Mouse (Mus musculus): ENCODE results near the gene Map4k3.

- TF ChIP-seq CTCF (IDR thresholded peaks at IDR 0.05; ENCODE audit: extremely low read depth, insufficient read depth, low read length) (no peak), POLR2A (IDR thresholded peaks at IDR 0.05; ENCODE audit: extremely low read depth, insufficient read depth, low read length) (no peak)
Measured at GRCm38 (mm10) chr17:80583051-80583450, 145.2 kb downstream of the Map4k3 start.

All from cortical plate, adult 2 months (tissue).